Mouse (Mus musculus) liver, embryonic 16.5 days (tissue): ENCODE data around the gene Snrpb. TPM values are rescaled to one million over a fixed set of nuclear protein-coding genes. Genes with fewer than 3 reads are reported as not detected.

Experiments used
- ATAC-seq: fragments of 200-750 bp; cut with Nextera tagmentation; 2 replicates; pipeline ENCODE4 v1.8.0; 2017; ENCODE audit warnings: low read depth, mild to moderate bottlenecking, moderate number of reproducible peaks, moderate library complexity
- H3K27ac ChIP-seq: fragments of 300-500 bp; sonication (generic); 2 replicates; pipeline ENCODE4 v1.5.1; 2014; ENCODE audit warnings: mild to moderate bottlenecking, low read length
- H3K27me3 ChIP-seq: fragments of 300-500 bp; sonication (generic); 2 replicates; pipeline ENCODE4 v1.6.1; 2014; ENCODE audit warnings: low read depth, low read length, mixed read lengths; ENCODE audit not compliant: control insufficient read depth, insufficient read depth
- H3K36me3 ChIP-seq: fragments of 300-500 bp; sonication (generic); 2 replicates; pipeline ENCODE4 v1.6.1; 2014; ENCODE audit warnings: mild to moderate bottlenecking; ENCODE audit not compliant: control insufficient read depth, insufficient read depth
- H3K4me1 ChIP-seq: fragments of 300-500 bp; sonication (generic); 2 replicates; pipeline ENCODE4 v1.6.1; 2014; ENCODE audit warnings: low read depth, low read length, mixed read lengths; ENCODE audit not compliant: control insufficient read depth
- H3K4me2 ChIP-seq: fragments of 300-500 bp; sonication (generic); 2 replicates; pipeline ENCODE4 v1.6.1; 2014; ENCODE audit warnings: low read depth, low read length, mixed read lengths
- H3K4me3 ChIP-seq: fragments of 300-500 bp; sonication (generic); 2 replicates; pipeline ENCODE4 v1.5.1; 2014; ENCODE audit warnings: low read depth, mild to moderate bottlenecking, low read length
- H3K9ac ChIP-seq: fragments of 300-500 bp; sonication (generic); 2 replicates; pipeline ENCODE4 v1.6.1; 2014; ENCODE audit warnings: low read depth, low read length
- H3K9me3 ChIP-seq: fragments of 300-500 bp; sonication (generic); replicated peaks from 2 replicates; pipeline ENCODE4 v1.6.1; 2016; ENCODE audit warnings: low read length; ENCODE audit not compliant: control insufficient read depth
- WGBS: fragments of 180-500 bp; shearing (Covaris S2); extraction: QIAGEN DNeasy Blood & Tissue Kit; methylation state at CpG from one replicate; pipeline ENCODE4 v1.1.7; 2014; ENCODE audit not compliant: insufficient replicate concordance; 5-methylcytosine and 5-hydroxymethylcytosine counted together
- polyA plus RNA-seq: library from polyadenylated mRNA; unstranded; fragments of >200 nt; fragmentation: Nextera tagmentation; extraction: Ambion mirVana; gene quantifications from 2 replicates; pipeline ENCODE4 v1.2.1, GENCODE M21; 2015

Gene Snrpb
- polyA plus RNA-seq, 1 experiment from 2014 or later, result 231 TPM

DNA sequence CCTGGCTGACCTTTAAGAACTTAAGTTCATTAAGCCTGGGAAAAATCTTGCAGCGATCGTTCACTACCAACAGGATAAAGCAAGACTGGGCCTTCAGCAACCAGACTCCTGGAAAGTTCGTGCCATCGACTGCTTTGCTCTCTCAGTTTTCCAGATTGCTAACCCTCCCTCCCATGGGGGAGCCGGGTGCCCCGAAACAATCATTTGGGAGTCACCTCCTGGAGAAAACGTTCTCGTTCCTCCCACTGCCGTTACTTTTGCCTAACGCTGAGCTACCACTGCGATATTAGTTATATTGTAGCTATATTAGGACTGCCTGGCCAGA lies 860 bp downstream of the Snrpb start:
- no peaks in the 10 kb centered on the region for H3K9me3 ChIP-seq
- peaks cover 21% of the 10 kb centered on the region for H3K4me1 ChIP-seq
- H3K36me3 ChIP-seq, result peaks cover 31% of the 10 kb centered on the region
- H3K4me3 ChIP-seq, result peak overlapping the region; percentile 100
- H3K4me2 ChIP-seq, result peak overlapping the region; percentile 95
- 0% methylated on average over 11 of the region's 11 CpGs for WGBS
- ATAC-seq, result no peak
- no peaks in the 10 kb centered on the region for H3K27me3 ChIP-seq
- peak overlapping the region; percentile 99 for H3K9ac ChIP-seq
- peak overlapping the region; percentile 81 for H3K27ac ChIP-seq

DNA sequence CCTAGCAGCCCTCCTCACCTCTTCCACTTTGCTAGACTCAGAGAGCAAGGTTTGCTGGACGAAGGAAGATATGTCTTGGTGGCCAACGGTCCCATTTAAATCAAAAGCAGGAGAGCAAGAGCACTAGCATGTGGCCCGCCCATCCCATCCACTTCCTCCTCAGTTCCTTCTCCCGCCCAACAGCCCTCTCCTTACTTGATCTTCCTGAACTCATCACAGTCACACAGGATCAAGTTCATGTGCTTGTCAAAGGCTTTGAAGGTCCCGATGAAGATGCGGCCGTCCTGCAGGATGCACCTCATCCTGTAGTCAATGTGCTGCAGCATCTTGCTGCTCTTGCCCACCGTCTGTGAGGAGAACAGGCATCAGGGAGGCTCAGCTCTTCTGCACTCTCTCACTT lies 2.4 kb downstream of the Snrpb start:
- Histone ChIP-seq H3K9me3 (no peaks in the 10 kb centered on the region), H3K9ac (no peak overlapping the region; the same call in 1 of the 2 replicates), H3K4me3 (peak overlapping the region; percentile 100), H3K4me1 (peaks cover 21% of the 10 kb centered on the region), H3K36me3 (peaks cover 47% of the 10 kb centered on the region), H3K27me3 (no peaks in the 10 kb centered on the region), H3K4me2 (peak overlapping the region; percentile 95), H3K27ac (no peak overlapping the region)
- 58% methylated on average over 8 of the region's 8 CpGs for WGBS
- ATAC-seq, result no peak

GRCm38 (mm10) chr2:130171674-130172073 lies 7.5 kb downstream of the Snrpb start:
- Histone ChIP-seq H3K4me3 (no peak overlapping the region), H3K36me3 (peaks cover 68% of the 10 kb centered on the region), H3K4me1 (peaks cover 3% of the 10 kb centered on the region), H3K4me2 (no peak overlapping the region), H3K9ac (no peak overlapping the region), H3K27me3 (no peaks in the 10 kb centered on the region), H3K27ac (no peak overlapping the region), H3K9me3 (no peaks in the 10 kb centered on the region)
- 75% methylated on average over 2 of the region's 2 CpGs for WGBS
- peak; percentile 59; the same call in 1 of the 2 replicates for ATAC-seq

- WGBS, result 49% methylated on average over 3 of the region's 3 CpGs
- peaks cover 32% of the 10 kb centered on the region for H3K36me3 ChIP-seq
- H3K4me2 ChIP-seq, result no peak overlapping the region
- no peaks in the 10 kb centered on the region for H3K9me3 ChIP-seq
- H3K4me1 ChIP-seq, result no peaks in the 10 kb centered on the region
- no peak overlapping the region for H3K9ac ChIP-seq
- ATAC-seq, result no peak
- no peaks in the 10 kb centered on the region for H3K27me3 ChIP-seq
- no peak overlapping the region for H3K4me3 ChIP-seq
- no peak overlapping the region for H3K27ac ChIP-seq
These were observed 11.3 kb downstream of the Snrpb start for GRCm38 (mm10) chr2:130167861-130168260.

- ATAC-seq, result no peak
These were observed 12.6 kb downstream of the Snrpb start for GRCm38 (mm10) chr2:130166311-130167214.

DNA sequence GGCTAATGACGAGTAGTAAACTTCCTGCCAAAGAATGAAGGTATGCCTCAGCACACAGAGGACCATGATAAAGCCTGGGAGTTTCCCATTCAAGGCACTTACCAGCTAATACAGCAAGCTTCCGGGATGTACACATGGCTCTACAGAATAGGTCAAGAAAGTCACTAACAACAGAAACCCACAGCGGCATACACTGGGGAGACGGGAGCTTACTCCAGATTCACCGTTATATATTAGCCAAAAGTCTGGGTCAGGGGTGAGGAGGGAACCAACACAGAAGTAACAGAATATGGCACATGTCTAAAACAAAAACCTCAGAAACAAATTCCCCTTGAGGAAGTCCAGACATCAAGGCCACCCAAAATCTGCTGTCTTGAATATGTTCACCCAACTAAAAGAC lies 16.5 kb downstream of the Snrpb start:
- Histone ChIP-seq H3K4me2 (no peak overlapping the region), H3K9me3 (no peaks in the 10 kb centered on the region), H3K9ac (no peak overlapping the region), H3K27me3 (no peaks in the 10 kb centered on the region), H3K4me1 (no peaks in the 10 kb centered on the region), H3K4me3 (no peak overlapping the region), H3K36me3 (no peaks in the 10 kb centered on the region), H3K27ac (no peak overlapping the region)
- ATAC-seq, result no peak
- WGBS, result 74% methylated on average over 5 of the region's 5 CpGs

More at GRCm38 (mm10) chr2:130166311-130167214, 12.6 kb downstream of the Snrpb start:
- no peak overlapping the region for H3K9ac ChIP-seq
- H3K4me1 ChIP-seq, result no peaks in the 10 kb centered on the region
- H3K4me3 ChIP-seq, result no peak overlapping the region
- H3K27ac ChIP-seq, result no peak overlapping the region
- peaks cover 20% of the 10 kb centered on the region for H3K36me3 ChIP-seq
- no peaks in the 10 kb centered on the region for H3K9me3 ChIP-seq
- WGBS, result 70% methylated on average over 9 of the region's 9 CpGs
- no peak overlapping the region for H3K4me2 ChIP-seq
- no peaks in the 10 kb centered on the region for H3K27me3 ChIP-seq

DNA sequence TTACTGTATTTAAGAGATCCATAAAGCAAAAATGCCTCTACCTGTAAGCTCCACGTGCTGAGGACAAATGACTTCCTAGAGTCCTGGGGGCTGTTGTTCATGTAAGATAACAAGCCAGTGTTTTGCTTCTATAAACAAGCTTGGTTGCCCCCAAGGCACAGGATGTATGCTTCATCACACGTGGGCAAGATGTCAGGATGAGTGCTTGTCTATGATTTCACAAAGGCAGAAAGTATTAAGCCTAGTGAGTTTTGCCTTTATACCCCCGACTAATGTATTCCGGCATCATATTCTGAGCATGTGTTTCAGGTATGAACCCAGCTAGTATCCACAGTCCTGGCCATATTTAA lies 21.1 kb downstream of the Snrpb start:
- no peak for ATAC-seq
- no peak overlapping the region for H3K4me3 ChIP-seq
- no peaks in the 10 kb centered on the region for H3K9me3 ChIP-seq
- no peaks in the 10 kb centered on the region for H3K36me3 ChIP-seq
- H3K27me3 ChIP-seq, result no peaks in the 10 kb centered on the region
- no peak overlapping the region for H3K9ac ChIP-seq
- H3K4me2 ChIP-seq, result no peak overlapping the region
- WGBS, result 53% methylated on average over 4 of the region's 4 CpGs
- H3K27ac ChIP-seq, result no peak overlapping the region
- no peaks in the 10 kb centered on the region for H3K4me1 ChIP-seq

DNA sequence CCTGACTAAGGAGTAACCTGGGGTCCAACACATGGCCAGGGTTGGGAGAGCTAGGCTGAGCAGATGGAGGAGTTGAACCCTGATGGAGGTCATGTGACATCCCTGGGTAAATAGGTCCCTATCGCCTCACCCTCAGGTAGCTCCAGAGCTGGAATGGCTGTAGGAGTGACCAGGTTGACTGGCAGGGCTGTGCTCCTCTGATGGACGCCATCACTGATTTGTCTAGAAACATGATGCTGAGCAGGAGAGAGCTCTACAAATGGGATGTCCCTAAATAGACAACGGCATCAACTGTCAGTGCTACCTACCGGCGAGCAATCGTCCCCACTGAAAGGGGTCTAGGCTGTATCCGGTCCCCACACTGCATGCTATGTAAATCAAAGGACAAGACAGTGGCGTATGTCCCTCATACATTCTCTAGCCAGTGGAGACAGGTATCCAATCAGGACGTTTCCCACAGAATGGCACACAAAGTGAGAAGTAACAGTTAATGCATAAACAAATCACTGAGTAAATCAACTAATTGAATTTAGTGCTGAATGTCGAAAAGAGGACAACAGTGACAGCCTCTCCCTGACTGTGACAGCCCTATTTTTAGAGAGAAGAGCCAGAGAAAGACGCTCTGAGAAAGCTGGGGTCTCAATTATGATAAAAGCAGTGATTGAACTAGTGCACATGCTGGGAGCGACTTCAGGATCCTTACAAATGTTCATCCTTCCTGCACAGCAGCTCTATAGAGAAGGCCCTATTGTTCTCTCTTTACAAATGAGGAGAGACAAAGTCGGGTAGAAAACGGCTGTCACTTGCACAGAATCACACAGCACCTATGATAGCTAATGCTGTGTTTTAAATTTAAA lies 21.7 kb downstream of the Snrpb start:
- WGBS, result 56% methylated on average over 14 of the region's 14 CpGs
- ATAC-seq, result no peak
- no peak overlapping the region for H3K4me3 ChIP-seq

GRCm38 (mm10) chr2:130155851-130156250 lies 23.4 kb downstream of the Snrpb start:
- H3K4me1 ChIP-seq, result no peaks in the 10 kb centered on the region
- H3K27ac ChIP-seq, result no peak overlapping the region
- no peaks in the 10 kb centered on the region for H3K9me3 ChIP-seq
- no peaks in the 10 kb centered on the region for H3K36me3 ChIP-seq
- H3K4me3 ChIP-seq, result no peak overlapping the region
- no peak for ATAC-seq
- H3K27me3 ChIP-seq, result no peaks in the 10 kb centered on the region
- no peak overlapping the region for H3K9ac ChIP-seq
- H3K4me2 ChIP-seq, result no peak overlapping the region

More for the DNA sequence above, 21.7 kb downstream of the Snrpb start:
- H3K9me3 ChIP-seq, result no peaks in the 10 kb centered on the region
- H3K27ac ChIP-seq, result no peak overlapping the region
- H3K9ac ChIP-seq, result no peak overlapping the region
- no peak overlapping the region for H3K4me2 ChIP-seq
- no peaks in the 10 kb centered on the region for H3K4me1 ChIP-seq
- H3K27me3 ChIP-seq, result no peaks in the 10 kb centered on the region
- H3K36me3 ChIP-seq, result no peaks in the 10 kb centered on the region
